Mouse (Mus musculus): ENCODE results near the gene Calhm3. TPM values are rescaled to one million over a fixed set of nuclear protein-coding genes. Genes with fewer than 3 reads are reported as not detected.
A peak's percentile ranks its signal among the peaks of the same experiment; 100 is the strongest.
"Not testable (repeated sequence)": the region's sequence is repeated elsewhere in the genome, so short reads cannot be mapped to it uniquely, and the experiment has no call there.

Calhm3 gene
- total RNA-seq, 1 experiment from 2014 or later, result not detected

DNA sequence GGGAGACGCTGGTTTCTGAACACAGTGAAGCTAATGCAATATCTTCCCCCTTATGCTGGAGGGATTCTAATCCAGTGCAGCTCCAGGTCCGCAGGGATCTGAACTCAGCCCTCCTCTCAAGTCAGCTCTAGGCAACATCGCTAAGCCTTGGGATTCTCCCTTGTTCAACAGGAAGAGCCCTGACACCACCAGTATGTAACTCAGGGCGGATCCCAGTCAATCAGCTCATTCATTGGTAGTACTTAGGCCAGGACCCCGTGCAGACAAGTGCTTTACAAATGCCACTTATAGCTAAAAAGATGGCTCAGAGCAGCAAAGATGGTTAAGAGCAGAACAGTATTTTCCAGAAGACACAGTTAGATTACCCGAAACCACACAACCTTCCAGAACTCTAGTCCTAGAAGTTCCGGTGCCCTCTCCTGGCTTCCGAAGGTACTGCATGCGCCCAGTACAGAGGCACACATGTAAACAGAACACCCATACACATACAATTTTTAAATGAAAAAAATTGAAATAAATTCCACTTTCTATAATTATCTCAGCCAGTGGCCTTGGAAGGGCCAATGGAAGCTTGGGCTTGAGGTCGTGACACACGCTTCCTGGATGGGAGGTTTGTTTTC is 11.3 kb upstream of the Calhm3 start:
- peak; percentile 88 for ATAC-seq (replicated peaks; ENCODE audit: low read depth, poor library complexity, severe bottlenecking)

DNA sequence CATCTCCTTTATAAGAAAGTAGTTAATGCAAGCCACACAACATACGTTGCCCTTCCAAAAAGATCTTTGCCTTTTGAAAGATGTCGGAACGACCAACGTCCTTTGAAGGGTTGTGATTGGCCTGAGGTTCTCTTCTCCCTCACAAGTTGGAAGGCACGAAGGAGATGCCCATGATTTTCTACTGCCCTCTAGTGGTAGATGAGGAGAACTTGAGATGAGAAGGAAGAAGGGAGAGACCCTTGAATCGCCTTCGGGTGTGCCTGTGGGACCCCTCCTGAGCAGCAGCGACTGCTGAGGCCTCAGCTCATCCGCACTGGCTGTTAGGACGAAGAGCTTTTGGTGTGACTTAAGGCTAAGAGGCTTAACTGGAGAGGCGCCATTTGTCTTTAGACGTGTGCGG is 10.7 kb upstream of the Calhm3 start:
- peak; percentile 89 for ATAC-seq (replicated peaks; ENCODE audit: low read depth, poor library complexity, severe bottlenecking)

DNA sequence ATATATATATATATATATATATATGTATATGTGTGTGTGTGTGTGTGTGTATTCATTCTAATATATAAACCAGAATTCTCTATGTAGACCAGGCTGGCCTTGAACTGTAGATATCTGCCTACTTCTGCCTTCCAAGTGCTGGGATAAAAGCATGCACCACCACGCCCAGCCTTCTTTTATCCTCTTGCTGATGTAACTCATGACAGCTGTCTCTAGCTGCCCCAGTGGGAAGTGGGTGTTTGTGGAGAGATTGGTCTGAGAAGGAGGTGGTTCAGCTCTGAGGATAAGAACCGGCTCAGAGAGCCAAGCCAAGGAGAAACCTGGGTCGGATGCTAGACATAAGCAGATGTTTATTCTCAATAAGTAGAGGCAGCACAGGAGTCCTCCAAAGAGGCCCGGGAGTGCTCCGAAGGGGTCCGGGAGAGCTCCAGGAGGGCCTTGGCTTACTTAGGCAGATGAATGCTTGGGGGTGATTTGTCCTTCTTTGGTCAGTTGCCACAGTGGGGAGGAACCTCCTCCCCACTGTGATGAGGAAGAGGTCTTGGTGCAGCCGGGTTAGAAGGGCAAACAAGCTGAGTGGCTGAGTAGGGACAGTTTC is 10.2 kb upstream of the Calhm3 start:
- ATAC-seq (replicated peaks; ENCODE audit: low read depth, poor library complexity, severe bottlenecking), result no peak

DNA sequence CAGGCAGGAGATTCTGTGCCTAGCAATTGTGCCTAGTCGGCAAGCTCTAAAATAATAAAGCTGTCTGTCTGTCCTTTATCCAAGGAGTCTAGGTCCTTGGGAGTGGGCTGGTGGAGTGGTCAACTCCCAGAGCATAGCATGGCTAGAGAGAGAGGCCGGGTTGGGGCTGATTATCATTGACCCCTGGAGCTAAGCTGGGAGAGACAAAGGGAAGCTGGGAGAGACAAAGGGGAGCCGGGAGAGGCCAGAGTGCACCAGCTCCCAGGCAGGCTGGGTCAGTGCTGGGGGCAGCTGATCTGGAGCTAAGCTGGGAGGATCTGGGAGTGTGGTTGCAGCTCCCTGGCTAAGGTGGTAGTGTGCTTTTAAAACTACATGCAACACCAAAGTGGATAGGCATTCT is 9.2 kb upstream of the Calhm3 start:
- no peak for ATAC-seq (replicated peaks; ENCODE audit: low read depth, poor library complexity, severe bottlenecking)

DNA sequence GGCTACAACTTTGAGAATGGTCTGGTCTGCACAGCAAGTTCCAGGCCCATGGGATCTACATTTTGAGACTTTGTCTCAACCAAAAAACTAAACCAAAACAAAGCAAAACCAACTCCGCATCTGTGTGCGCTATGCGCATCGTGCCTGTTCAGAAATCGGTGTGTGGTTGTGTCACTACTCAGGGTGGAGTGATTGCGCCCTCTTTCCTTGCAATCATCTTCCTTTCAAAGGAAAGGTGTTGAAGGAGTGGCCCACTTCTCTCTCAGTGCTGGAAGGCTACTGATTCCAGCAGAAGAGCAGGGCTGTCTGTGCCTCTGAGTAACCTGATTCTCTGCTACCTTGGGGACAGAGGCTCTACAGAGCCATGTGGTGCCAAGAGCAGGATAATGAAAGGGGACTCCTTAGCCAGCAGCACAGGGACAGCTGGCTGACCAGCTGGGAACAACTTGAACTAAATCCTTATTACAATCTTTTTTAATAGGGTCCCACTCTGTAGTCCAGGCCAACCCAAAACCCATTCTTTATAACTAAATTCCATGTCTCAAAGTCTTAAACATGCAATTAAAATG is 5.7 kb upstream of the Calhm3 start:
- ATAC-seq (replicated peaks; ENCODE audit: low read depth, poor library complexity, severe bottlenecking), result no peak

DNA sequence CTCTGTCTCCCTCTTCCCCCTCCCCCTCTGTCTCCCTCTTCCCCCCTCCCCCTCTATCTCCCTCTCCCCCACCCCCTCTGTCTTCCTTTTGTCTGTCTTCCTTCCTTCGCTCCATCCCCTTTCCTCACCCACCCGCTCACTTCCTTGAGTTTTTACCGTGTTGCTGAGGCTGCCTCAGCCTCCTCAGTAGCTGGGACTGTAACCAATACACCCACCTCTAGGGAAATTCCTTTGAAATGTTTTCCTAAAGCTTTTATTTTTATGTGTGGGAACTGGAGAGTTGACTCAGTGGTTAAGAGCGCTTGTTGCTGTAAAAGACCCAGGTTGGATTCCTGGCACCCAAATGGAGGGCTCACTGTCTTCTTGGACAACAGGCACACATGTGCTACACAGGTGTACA is 4.1 kb upstream of the Calhm3 start:
- ATAC-seq (replicated peaks; ENCODE audit: low read depth, poor library complexity, severe bottlenecking), result no peak

DNA sequence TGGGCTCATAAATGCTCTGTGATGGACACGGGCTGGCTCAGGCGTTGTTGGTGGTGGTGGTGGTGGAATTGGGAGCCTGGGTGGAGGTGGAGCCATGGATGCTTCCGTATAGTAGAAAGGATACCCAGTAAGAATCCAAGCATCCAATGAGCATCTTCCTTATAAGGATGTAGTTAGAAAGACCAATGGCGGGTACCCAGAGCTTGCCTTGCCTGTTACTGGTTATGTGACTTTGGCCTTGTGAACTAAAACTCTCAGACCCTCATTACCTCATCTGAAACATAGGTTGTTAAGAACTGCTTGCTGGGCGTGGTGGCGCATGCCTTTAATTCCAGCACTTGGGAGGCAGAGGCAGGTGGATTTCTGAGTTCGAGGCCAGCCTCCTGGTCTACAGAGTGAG is 3.8 kb downstream of the Calhm3 start:
- no peak for ATAC-seq (replicated peaks; ENCODE audit: low read depth, poor library complexity, severe bottlenecking)

DNA sequence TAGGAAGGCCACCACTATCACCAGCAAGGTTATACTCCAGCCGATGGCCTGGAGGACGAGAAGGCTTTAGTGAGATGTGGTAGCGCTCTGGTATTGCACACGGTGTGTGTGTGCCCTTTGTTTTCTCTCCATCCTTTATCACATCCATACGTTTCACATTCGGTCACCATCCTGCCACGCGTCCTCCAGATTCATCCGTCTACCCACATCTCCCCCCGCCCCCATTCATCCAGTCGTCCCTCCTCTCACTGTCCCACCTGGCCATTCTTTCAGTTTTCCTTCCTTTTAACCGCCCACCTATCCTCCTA is 5.5 kb downstream of the Calhm3 start:
- ATAC-seq (replicated peaks; ENCODE audit: low read depth, poor library complexity, severe bottlenecking), result no peak

DNA sequence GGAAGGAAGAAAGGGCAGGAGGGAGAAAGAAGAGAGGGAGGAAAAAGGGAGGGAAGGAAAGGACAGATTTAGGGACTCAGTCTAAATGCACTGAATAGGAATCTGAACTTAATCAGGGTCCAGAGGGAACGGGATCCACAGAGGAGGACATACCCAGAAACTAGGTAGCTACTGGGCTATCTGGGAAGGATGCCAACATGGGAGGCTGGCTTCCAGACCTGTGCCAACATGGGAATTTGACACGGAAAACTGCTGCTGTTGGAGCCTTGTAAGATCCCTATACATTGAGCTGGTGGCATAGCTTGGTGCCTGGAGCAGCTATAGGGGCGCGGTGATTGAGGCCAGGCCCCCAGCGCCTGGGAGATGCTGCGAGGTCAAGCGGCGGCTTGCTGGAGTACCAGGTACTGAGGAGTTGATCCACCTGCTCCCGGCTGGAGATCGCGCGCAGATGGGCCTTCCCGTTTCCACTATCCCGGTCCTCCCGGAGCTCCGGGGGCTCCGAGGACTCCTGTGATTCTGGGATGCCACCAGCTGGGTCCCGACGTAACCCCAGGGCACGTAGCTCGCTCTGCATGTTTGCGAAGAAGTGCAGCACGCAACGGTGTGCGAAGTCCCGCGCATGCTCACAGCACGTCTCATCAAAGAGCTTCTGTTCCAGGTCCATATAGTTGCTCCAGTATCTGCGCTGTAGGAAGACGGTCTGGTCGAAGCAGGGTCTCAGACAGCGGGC is 6.1 kb downstream of the Calhm3 start:
- no peak for ATAC-seq (replicated peaks; ENCODE audit: low read depth, poor library complexity, severe bottlenecking)

DNA sequence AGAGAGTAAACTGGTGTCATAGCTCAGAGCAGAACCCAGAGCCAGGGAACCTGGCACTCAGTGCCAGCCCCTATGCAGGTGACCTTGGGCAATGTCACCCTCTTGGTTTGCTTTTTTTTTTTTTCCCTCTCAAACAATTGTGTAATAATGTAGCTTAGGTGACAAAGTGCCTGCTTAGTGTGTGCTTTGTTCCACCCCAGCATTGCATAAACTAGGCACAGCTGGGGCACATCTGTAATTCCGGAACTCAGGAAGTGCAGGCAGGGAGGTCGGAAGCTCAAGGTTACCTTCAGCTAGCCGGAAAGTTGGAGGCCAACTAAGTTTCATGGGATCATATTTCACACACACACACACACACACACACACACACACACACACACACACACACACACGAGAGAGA is 7.7 kb downstream of the Calhm3 start:
- no peak for ATAC-seq (replicated peaks; ENCODE audit: low read depth, poor library complexity, severe bottlenecking)

DNA sequence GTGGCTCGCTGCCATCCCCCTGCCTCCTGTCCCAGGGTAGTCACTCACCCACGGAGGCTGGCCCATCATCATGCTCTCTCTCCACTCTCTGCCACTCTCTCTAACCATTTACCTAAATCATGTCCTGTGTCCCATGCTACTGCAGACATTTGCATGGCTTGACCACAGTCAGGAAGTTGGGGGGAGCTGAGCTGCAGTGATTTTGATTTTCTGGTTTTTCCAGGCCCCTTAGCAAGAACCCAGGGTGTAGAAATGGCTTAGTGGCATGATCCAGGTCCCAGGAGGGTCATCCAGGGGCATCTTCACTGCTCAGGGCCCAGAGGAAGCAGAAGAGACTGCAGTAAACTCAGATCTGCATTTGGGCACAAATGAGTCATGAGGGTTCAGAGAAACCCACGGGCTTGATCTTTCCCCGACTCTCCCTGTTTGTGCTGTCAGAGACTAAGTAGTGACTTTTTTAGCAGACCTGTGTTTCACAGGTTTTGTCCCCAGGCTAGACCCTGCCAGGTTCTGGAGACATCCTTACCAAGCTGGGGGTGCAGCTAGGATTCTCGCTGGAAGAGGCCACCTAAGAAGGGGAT is 9.2 kb downstream of the Calhm3 start:
- ATAC-seq (replicated peaks; ENCODE audit: low read depth, poor library complexity, severe bottlenecking), result no peak

DNA sequence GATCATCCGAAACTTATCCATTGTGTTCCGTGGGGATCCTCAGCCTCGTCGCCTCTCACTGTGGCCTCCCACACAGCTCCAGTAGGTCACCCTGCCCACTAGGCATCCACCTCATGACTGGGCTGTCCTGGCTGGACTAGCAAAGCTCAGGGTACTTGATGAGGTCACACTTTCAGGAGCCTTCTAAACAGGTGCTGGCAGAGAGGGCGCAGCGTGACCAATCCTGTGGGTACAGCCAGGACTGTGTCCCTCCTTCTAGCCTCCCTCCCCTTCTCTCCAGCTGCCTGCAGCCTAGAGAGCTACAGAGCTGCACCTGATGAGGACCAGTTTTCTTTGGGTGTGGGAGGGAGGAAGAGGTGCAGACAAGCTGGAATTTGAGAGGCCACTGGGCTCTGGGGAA is 13.4 kb downstream of the Calhm3 start, which contains the start of gene Calhm1:
TSS of gene Calhm1 (minus strand) at position 101 of the 400 bp plus-strand sequence.
- ATAC-seq (replicated peaks; ENCODE audit: low read depth, poor library complexity, severe bottlenecking), result no peak

DNA sequence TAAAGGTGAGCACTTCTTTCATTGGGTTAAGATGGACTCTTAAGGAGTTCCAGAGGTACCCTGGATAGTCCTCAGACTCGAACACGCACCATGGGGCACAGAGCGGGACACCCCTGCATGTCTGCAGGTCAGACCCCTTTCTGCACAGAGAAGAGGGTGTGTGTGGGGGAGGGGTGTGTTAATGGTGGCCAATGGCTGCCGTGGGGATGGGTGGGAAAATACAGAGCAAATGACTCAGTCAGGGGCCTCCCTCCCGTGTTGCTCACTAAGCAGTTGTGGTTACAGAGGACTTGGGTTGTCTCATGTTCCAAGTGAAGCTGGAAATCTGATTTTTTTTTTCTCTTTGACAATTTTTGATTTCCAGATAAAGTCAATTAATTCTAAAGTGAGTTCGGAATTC is 15.1 kb downstream of the Calhm3 start:
- no peak for ATAC-seq (replicated peaks; ENCODE audit: low read depth, poor library complexity, severe bottlenecking)

DNA sequence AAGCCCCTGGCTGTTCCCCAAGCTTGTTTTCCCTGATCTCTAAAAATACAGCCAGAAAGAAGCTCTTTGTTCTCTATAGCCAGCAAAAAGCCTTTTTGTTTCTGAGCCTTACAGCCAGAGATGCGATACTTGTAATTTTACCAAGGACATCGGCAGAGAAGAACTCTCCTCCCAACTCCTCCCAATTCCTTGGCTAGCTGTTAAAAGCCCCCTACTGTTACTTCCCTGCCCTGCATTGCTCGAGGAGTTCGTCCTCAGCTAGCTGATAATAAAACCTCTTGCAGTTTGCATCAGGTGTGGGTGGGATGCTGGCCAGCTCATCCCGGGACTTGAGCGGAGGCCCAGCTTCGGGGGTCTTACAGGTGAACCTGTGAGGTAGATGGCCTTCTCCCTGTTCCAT is 18.0 kb downstream of the Calhm3 start:
- ATAC-seq (replicated peaks; ENCODE audit: low read depth, poor library complexity, severe bottlenecking), result not testable (repeated sequence)

DNA sequence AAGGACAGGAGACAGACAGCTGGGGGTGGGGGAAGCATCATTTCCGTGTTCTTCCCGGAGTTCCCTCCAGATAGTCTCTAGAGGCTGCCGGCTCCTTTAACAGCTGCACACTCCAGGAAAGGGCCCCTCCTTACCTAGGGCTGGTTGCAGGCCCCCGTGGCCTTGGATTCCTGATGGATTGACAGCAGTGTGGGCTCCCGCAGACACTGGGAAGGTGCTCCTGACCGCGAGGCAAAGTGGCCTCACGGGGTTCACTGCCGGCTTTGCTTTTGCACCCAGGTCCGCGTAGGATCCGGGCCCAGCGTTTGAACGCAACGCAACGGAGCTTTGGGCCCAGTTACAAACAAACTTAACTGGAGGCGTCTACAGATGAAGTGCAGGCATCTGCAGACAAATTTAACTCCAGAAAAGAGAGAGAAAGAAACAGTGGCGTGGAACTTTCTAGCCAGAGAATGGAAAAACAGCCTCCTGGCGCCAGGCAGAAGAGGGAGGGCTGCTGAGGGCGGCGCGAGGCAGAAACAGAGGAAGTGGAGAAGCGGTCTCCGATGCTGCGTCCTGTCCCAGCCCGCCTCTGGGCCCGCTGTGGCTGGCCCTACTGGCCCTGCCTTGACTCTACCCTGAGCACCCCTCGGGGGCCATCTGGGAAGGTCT is 19.7 kb downstream of the Calhm3 start, which contains the start of gene Calhm2:
TSS of gene Calhm2 (minus strand) at position 524 of the 651 bp plus-strand sequence.
- peak; percentile 52 for ATAC-seq (replicated peaks; ENCODE audit: low read depth, poor library complexity, severe bottlenecking)

DNA sequence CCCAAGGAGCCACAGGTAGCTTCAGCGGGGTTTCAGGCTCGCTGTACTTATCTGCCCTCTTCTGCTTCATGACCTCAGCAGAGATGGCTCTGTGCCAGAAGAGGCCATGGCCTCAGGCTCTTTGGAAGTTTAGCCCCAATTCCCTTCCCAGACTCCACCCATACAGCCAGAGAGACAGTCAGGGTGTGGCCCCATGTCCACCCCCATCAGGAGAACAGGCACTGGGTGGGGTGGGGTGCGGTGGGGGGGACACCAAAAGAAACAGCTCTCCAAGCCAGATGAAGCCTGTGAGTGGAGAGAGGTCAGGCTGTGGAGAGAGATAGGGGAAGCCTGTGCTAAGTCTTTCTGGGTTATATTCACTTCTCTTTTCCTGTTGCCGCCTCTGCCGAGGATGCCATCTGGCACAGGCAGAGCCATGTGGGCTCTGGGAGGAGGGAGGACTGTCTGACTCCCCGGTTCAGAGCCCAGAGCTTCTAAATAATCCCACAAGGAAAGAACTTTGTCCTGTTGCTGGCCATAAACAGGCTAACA is 20.4 kb downstream of the Calhm3 start:
- ATAC-seq (replicated peaks; ENCODE audit: low read depth, poor library complexity, severe bottlenecking), result peak; percentile 59

DNA sequence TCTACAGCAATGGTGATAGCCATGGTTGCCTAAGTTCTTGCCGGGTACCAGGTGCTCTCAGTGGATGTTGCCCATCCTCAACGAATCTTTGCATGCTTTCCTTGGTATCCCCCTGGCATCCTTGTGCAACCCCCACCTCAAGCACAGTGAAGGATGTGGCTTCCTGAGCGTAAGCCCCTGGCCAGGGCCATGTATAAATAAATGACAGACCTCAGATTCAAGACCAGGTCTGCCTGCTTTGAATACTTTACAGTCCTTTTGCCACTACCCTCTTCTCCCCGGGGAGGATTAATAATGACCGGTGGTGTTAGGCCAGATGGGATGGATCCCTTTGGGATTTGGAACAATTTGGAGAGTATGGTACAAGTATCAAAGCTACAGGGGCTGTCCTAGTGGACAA is 21.4 kb downstream of the Calhm3 start:
- no peak for ATAC-seq (replicated peaks; ENCODE audit: low read depth, poor library complexity, severe bottlenecking)

DNA sequence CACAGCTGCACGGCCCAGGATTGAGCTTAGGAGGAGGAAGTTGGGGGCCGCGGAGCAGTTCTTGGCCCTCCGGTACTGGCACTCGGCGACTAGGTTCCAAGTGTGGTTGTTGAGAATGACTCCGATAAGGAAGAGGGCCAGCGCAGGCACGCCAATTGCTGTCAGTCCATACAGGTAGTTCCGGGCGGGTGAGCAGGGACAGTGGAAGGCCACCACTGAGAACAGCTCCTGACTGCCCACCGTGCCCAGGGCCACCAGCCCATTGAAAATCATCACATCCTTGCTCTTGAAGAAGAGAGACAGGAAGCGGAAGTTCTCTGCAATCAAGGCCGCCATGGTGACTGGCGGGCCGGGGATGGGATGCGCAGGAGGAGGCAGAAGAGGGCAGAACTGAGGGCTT is 22.0 kb downstream of the Calhm3 start:
- no peak for ATAC-seq (replicated peaks; ENCODE audit: low read depth, poor library complexity, severe bottlenecking)

DNA sequence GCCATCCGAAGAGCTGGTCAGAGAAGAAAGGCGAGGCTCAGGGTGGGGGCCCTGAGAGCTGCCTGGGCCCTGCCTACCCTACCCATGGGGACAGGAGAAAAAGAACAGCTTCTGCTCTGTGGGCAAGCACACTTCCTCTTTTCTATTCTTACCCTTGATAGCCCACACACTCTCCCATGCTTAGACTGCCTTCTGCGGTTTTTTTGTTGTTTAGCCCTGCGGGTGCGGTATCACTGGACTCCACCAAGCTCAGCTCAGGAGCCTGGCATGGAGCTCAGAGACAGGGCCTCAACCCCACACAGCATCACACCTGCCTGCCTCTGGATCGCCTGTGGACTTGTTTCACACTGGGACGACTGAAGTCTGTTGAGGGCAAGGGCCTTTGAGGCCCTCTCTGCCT is 24.4 kb downstream of the Calhm3 start:
- peak; percentile 72 for ATAC-seq (replicated peaks; ENCODE audit: low read depth, poor library complexity, severe bottlenecking)

DNA sequence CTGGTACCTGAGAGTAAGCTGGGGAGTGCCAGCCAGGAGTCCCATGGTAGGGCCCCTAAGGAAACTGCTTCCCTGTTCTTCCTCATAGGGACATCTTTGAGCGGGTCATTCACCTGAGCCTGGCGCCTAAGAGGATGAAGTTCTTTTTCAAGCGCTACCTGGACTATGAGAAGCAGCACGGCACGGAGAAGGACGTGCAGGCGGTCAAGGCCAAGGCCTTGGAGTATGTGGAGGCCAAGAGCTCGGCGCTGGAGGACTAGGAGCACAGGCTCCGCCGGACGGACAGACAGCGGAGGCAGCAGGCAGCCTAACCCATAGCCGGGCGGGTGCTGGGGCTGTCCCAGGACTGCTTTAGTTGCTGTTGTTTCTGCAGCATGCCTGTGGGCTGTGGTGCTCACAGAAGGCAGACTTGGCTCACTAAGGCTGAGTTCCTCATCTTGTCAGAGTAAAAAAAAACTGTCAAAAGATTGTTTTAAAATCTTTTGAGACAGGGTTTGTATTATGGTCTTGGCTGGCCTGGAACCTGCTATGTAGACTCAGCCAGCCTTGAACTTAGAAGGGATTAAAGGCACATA is 26.9 kb downstream of the Calhm3 start:
- no peak for ATAC-seq (replicated peaks; ENCODE audit: low read depth, poor library complexity, severe bottlenecking)

Data from common myeloid progenitor, adult 5-6 weeks (primary cell).